Mouse (Mus musculus): ENCODE data around the gene Gm37240. TPM values are rescaled to one million over a fixed set of nuclear protein-coding genes. Genes with fewer than 3 reads are reported as not detected.

The Gm37240 gene
- polyA plus RNA-seq, 1 experiment from 2014 or later = 2.2 TPM

DNA sequence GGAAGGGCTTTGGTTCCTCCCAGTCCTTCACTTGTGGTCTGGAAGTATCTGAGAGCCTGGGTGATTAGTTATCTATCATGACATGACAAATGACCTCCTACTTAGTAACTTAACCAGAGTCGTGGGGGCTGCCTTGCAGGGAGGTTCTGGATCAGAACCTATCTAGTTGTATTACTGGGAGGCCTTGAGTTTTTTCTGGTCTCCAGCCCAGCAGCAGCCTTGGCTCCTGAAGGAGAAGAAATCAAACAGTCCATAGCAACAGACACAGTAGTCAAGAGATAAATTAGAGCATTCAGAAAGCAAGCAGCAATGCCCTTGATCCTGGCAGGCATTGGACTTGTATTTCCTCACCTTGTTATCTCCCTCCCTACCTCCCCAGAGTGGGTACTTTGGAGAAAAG lies 722.4 kb downstream of the Gm37240 start:
- no peak for DNase-seq (ENCODE audit: low spot score)
- Histone ChIP-seq H3K9ac (ENCODE audit: low read length) (no peak overlapping the region), H3K4me2 (ENCODE audit: low read depth, severe bottlenecking) (no peak overlapping the region), H3K27me3 (ENCODE audit: control insufficient read depth, insufficient read depth, low read length) (no peaks in the 10 kb centered on the region), H3K36me3 (ENCODE audit: control insufficient read depth, insufficient read depth, low read length) (no peaks in the 10 kb centered on the region), H3K4me1 (ENCODE audit: control insufficient read depth, insufficient read depth, low read length) (no peaks in the 10 kb centered on the region), H3K27ac (replicated peaks; ENCODE audit: low read depth, low read length) (no peak overlapping the region), H3K4me3 (ENCODE audit: low read depth, low read length) (no peak overlapping the region), H3K9me3 (ENCODE audit: control insufficient read depth, low read length) (no peaks in the 10 kb centered on the region)
- WGBS = 34% methylated on average over 1 of the region's 1 CpGs
- ATAC-seq (ENCODE audit: insufficient number of reproducible peaks, low FRiP score, low TSS enrichment, low read depth) = no peak

DNA sequence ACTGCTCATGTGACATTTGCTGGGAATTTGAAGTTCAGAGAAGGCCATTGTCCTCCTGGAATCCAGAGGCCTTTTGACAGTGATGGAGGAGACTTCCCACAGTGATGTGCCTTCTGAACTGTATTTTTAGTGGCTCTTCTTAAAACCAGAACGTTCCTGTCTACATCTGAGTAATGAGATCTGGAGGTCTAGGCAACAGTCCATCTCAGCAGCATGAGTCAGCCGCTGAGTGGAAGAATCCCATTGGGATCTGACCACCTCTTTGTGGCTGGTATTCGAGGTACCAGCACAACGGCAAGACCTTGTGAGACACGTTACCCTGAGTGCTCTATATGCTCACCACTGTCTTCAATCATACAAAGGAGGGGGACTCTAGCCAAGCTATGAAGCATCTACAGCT lies 723.9 kb downstream of the Gm37240 start:
- H3K9me3 ChIP-seq (ENCODE audit: control insufficient read depth, low read length) = no peaks in the 10 kb centered on the region
- DNase-seq (ENCODE audit: low spot score) (no peak), ATAC-seq (ENCODE audit: insufficient number of reproducible peaks, low FRiP score, low TSS enrichment, low read depth) (no peak)
- WGBS = 94% methylated on average over 5 of the region's 5 CpGs
- no peak overlapping the region for H3K4me2 ChIP-seq (ENCODE audit: low read depth, severe bottlenecking)
- H3K9ac ChIP-seq (ENCODE audit: low read length) = no peak overlapping the region
- no peaks in the 10 kb centered on the region for H3K36me3 ChIP-seq (ENCODE audit: control insufficient read depth, insufficient read depth, low read length)
- H3K4me3 ChIP-seq (ENCODE audit: low read depth, low read length) = no peak overlapping the region
- no peaks in the 10 kb centered on the region for H3K27me3 ChIP-seq (ENCODE audit: control insufficient read depth, insufficient read depth, low read length)
- no peak overlapping the region for H3K27ac ChIP-seq (replicated peaks; ENCODE audit: low read depth, low read length)
- no peaks in the 10 kb centered on the region for H3K4me1 ChIP-seq (ENCODE audit: control insufficient read depth, insufficient read depth, low read length)

DNA sequence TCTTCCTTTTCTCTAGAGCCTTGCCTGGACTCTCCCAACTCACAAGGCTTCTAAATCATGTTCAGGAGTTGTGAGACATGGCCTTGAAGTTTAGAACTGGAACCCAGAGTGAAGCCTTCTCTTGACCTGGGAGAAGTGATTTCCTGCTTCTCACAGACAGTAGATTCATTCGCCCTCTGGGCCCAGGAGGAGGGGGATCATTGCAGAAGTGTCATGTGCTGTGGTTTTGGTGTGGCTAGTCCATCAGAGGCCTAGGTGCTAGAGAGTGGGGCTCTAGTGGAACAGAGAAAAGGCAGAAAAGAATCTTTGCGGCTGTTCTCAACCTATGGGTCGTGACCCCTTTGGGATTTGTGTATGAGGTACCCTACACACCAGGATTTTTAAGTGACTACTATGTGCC lies 724.9 kb downstream of the Gm37240 start:
- Histone ChIP-seq H3K4me3 (ENCODE audit: low read depth, low read length) (no peak overlapping the region), H3K9ac (ENCODE audit: low read length) (no peak overlapping the region), H3K27ac (replicated peaks; ENCODE audit: low read depth, low read length) (no peak overlapping the region), H3K27me3 (ENCODE audit: control insufficient read depth, insufficient read depth, low read length) (no peaks in the 10 kb centered on the region), H3K4me1 (ENCODE audit: control insufficient read depth, insufficient read depth, low read length) (no peaks in the 10 kb centered on the region), H3K9me3 (ENCODE audit: control insufficient read depth, low read length) (no peaks in the 10 kb centered on the region), H3K4me2 (ENCODE audit: low read depth, severe bottlenecking) (no peak overlapping the region), H3K36me3 (ENCODE audit: control insufficient read depth, insufficient read depth, low read length) (no peaks in the 10 kb centered on the region)
- DNase-seq (ENCODE audit: low spot score) (no peak), ATAC-seq (ENCODE audit: insufficient number of reproducible peaks, low FRiP score, low TSS enrichment, low read depth) (no peak)
- 88% methylated on average over 3 of the region's 3 CpGs for WGBS

DNA sequence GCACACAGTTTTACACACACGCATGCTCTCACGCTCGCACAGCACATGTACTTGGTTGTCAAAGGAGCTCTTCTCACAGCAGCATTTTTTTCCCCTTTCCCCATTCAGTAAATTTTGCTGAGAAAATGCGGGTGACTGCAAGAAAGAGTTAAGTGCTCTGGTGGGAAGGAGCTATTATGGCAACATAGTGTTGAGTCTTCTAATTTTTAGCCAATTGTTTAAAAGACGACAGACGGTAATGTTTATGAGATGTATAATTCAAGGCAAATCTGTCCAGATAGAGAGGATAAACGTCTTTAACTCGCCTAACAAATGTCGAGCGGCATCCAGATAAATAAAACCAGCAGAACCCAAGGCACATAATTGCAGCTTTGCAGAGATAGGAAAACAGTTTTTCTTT lies 726.5 kb downstream of the Gm37240 start:
- H3K9me3 ChIP-seq (ENCODE audit: control insufficient read depth, low read length) = no peaks in the 10 kb centered on the region
- DNase-seq (ENCODE audit: low spot score) (no peak), ATAC-seq (ENCODE audit: insufficient number of reproducible peaks, low FRiP score, low TSS enrichment, low read depth) (no peak)
- H3K4me2 ChIP-seq (ENCODE audit: low read depth, severe bottlenecking) = no peak overlapping the region
- 85% methylated on average over 10 of the region's 10 CpGs for WGBS
- H3K27me3 ChIP-seq (ENCODE audit: control insufficient read depth, insufficient read depth, low read length) = no peaks in the 10 kb centered on the region
- H3K4me1 ChIP-seq (ENCODE audit: control insufficient read depth, insufficient read depth, low read length) = no peaks in the 10 kb centered on the region
- H3K4me3 ChIP-seq (ENCODE audit: low read depth, low read length) = no peak overlapping the region
- no peak overlapping the region for H3K27ac ChIP-seq (replicated peaks; ENCODE audit: low read depth, low read length)
- no peak overlapping the region for H3K9ac ChIP-seq (ENCODE audit: low read length)
- no peaks in the 10 kb centered on the region for H3K36me3 ChIP-seq (ENCODE audit: control insufficient read depth, insufficient read depth, low read length)

DNA sequence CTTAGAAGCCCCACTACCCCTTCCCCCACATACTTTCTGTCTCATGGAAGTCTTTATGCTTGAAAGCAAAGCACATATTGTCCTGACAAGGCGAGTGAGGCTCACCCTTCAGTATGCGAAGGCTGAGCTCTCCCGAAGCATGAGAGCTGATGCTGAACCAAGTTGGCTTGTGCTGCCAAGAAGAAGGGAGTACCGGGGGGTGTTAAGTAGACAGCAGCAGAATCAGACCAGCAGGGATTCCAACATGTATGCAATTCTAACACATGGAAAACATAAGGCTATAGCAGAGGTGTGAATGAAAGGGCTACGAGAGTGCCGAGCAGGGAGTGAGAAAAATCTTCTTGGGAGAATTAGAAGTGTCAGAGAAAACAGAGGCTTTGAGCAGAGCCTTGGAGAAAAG lies 727.7 kb downstream of the Gm37240 start:
- Histone ChIP-seq H3K36me3 (ENCODE audit: control insufficient read depth, insufficient read depth, low read length) (no peaks in the 10 kb centered on the region), H3K27ac (replicated peaks; ENCODE audit: low read depth, low read length) (no peak overlapping the region), H3K9me3 (ENCODE audit: control insufficient read depth, low read length) (no peaks in the 10 kb centered on the region), H3K4me1 (ENCODE audit: control insufficient read depth, insufficient read depth, low read length) (no peaks in the 10 kb centered on the region), H3K4me3 (ENCODE audit: low read depth, low read length) (no peak overlapping the region), H3K4me2 (ENCODE audit: low read depth, severe bottlenecking) (no peak overlapping the region), H3K27me3 (ENCODE audit: control insufficient read depth, insufficient read depth, low read length) (no peaks in the 10 kb centered on the region), H3K9ac (ENCODE audit: low read length) (no peak overlapping the region)
- DNase-seq (ENCODE audit: low spot score) (no peak), ATAC-seq (ENCODE audit: insufficient number of reproducible peaks, low FRiP score, low TSS enrichment, low read depth) (no peak)
- 82% methylated on average over 6 of the region's 6 CpGs for WGBS

DNA sequence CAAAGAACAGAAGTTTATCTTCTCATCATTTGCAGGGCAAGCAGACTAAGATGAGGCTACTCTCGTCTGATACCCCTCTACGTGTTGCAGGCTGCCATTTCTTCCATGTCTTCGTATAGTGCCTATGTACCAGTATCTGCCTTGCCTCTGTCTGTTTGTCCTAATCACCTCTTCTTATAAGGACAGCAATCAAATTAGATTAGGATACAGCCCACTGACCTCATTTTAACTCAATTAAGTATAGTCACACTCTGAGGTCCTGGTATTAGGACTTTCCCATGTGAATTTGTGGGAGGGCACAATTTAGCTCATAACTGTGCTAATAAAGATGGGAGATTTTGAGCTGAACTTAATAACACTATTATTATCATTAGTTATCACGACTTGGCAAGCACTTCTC lies 738.5 kb downstream of the Gm37240 start:
- ATAC-seq (ENCODE audit: insufficient number of reproducible peaks, low FRiP score, low TSS enrichment, low read depth) = no peak
- Histone ChIP-seq H3K4me2 (ENCODE audit: low read depth, severe bottlenecking) (no peak overlapping the region), H3K9me3 (ENCODE audit: control insufficient read depth, low read length) (no peaks in the 10 kb centered on the region), H3K36me3 (ENCODE audit: control insufficient read depth, insufficient read depth, low read length) (no peaks in the 10 kb centered on the region), H3K4me3 (ENCODE audit: low read depth, low read length) (no peak overlapping the region), H3K9ac (ENCODE audit: low read length) (no peak overlapping the region), H3K27ac (replicated peaks; ENCODE audit: low read depth, low read length) (no peak overlapping the region), H3K27me3 (ENCODE audit: control insufficient read depth, insufficient read depth, low read length) (no peaks in the 10 kb centered on the region), H3K4me1 (ENCODE audit: control insufficient read depth, insufficient read depth, low read length) (no peaks in the 10 kb centered on the region)
- DNase-seq (ENCODE audit: low spot score) = no peak
- 86% methylated on average over 4 of the region's 4 CpGs for WGBS

DNA sequence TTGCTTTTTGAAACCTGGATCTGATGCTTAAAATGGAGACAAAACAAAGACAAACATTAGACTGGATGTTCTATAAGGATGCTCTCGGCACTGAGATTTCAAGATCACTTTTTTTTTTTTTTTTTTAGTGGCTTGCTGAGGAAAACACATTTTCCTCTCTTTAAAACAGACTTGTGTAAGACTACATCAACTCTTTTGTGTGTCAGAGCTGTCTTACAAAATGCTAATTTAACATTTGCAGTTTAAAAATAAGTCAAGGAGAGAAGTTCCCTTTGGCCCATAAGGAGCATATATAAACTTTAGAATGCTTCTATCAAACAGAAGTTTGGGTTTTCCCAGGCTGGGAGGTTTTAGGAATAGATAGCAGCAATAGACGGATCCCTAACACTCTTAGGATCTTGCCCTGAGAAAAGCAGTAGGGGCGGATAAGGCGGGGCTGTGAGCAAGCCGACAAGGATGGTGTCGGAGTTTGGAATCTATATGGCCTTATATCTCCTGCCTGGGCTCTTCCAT lies 739.2 kb downstream of the Gm37240 start:
- Histone ChIP-seq H3K4me1 (ENCODE audit: control insufficient read depth, insufficient read depth, low read length) (no peaks in the 10 kb centered on the region), H3K4me3 (ENCODE audit: low read depth, low read length) (no peak overlapping the region), H3K9me3 (ENCODE audit: control insufficient read depth, low read length) (no peaks in the 10 kb centered on the region), H3K4me2 (ENCODE audit: low read depth, severe bottlenecking) (no peak overlapping the region), H3K27me3 (ENCODE audit: control insufficient read depth, insufficient read depth, low read length) (no peaks in the 10 kb centered on the region), H3K27ac (replicated peaks; ENCODE audit: low read depth, low read length) (no peak overlapping the region), H3K36me3 (ENCODE audit: control insufficient read depth, insufficient read depth, low read length) (no peaks in the 10 kb centered on the region), H3K9ac (ENCODE audit: low read length) (no peak overlapping the region)
- no peak for DNase-seq (ENCODE audit: low spot score)
- 92% methylated on average over 6 of the region's 6 CpGs for WGBS
- no peak for ATAC-seq (ENCODE audit: insufficient number of reproducible peaks, low FRiP score, low TSS enrichment, low read depth)

DNA sequence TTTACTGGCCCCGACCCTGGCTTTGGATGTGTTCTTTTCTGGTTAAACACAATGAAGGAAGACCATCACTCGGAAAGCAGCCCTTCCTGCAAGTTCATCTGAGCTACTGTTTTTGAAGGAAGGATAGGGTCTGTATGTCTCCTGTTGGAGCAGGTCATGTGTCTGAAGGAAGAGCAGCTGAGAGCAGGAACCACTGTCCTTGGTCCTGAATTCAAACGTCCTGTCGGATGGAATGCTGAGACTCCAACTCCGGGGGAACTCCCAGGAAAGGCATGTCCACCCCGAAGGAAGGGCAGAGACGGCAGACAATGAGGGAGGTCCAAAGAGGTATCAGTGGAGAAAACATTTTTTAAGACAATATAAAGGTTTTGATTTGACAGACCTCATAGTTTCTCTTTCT lies 741.8 kb downstream of the Gm37240 start:
- Histone ChIP-seq H3K36me3 (ENCODE audit: control insufficient read depth, insufficient read depth, low read length) (no peaks in the 10 kb centered on the region), H3K27me3 (ENCODE audit: control insufficient read depth, insufficient read depth, low read length) (no peaks in the 10 kb centered on the region), H3K9ac (ENCODE audit: low read length) (no peak overlapping the region), H3K4me3 (ENCODE audit: low read depth, low read length) (no peak overlapping the region), H3K4me2 (ENCODE audit: low read depth, severe bottlenecking) (no peak overlapping the region), H3K4me1 (ENCODE audit: control insufficient read depth, insufficient read depth, low read length) (no peaks in the 10 kb centered on the region), H3K9me3 (ENCODE audit: control insufficient read depth, low read length) (no peaks in the 10 kb centered on the region), H3K27ac (replicated peaks; ENCODE audit: low read depth, low read length) (no peak overlapping the region)
- ATAC-seq (ENCODE audit: insufficient number of reproducible peaks, low FRiP score, low TSS enrichment, low read depth) (no peak), DNase-seq (ENCODE audit: low spot score) (peak; percentile 64)
- WGBS = 34% methylated on average over 7 of the region's 7 CpGs

DNA sequence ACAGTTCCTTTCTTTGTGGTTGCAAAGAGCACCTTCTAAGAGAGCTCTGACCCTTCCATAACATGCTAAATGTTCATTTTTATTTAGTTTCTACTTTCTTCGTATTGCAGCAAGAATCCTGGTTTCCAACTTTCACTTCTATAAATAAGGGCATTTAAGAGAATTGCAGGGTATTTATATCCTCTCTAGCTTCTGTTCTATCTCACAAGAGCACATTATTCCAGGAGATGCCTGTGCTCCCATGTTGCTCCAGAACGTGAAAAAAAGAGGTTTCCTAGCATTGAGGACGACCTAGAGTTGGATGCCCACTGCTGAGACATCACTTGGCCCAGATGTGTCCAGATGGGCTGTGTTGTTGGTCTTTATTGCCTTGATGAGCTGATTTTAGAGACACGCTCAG lies 742.2 kb downstream of the Gm37240 start:
- 88% methylated on average over 4 of the region's 4 CpGs for WGBS
- ATAC-seq (ENCODE audit: insufficient number of reproducible peaks, low FRiP score, low TSS enrichment, low read depth) (no peak), DNase-seq (ENCODE audit: low spot score) (no peak)
- H3K4me1 ChIP-seq (ENCODE audit: control insufficient read depth, insufficient read depth, low read length) = no peaks in the 10 kb centered on the region
- H3K4me3 ChIP-seq (ENCODE audit: low read depth, low read length) = no peak overlapping the region
- no peak overlapping the region for H3K4me2 ChIP-seq (ENCODE audit: low read depth, severe bottlenecking)
- H3K27ac ChIP-seq (replicated peaks; ENCODE audit: low read depth, low read length) = no peak overlapping the region
- H3K36me3 ChIP-seq (ENCODE audit: control insufficient read depth, insufficient read depth, low read length) = no peaks in the 10 kb centered on the region
- H3K9me3 ChIP-seq (ENCODE audit: control insufficient read depth, low read length) = no peaks in the 10 kb centered on the region
- no peak overlapping the region for H3K9ac ChIP-seq (ENCODE audit: low read length)
- H3K27me3 ChIP-seq (ENCODE audit: control insufficient read depth, insufficient read depth, low read length) = no peaks in the 10 kb centered on the region

Measured in limb, embryonic 11.5 days (tissue).